Mouse (Mus musculus) frontal cortex, adult (tissue): Measurements from ENCODE around the gene Eef2.

Source experiments
- ATAC-seq: cut with Nextera tagmentation; 2 replicates; pipeline ENCODE4 v1.9.2; 2017; ENCODE audit warnings: mild to moderate bottlenecking, moderate library complexity, mixed read lengths; ENCODE audit not compliant: low TSS enrichment

Gene Eef2

DNA sequence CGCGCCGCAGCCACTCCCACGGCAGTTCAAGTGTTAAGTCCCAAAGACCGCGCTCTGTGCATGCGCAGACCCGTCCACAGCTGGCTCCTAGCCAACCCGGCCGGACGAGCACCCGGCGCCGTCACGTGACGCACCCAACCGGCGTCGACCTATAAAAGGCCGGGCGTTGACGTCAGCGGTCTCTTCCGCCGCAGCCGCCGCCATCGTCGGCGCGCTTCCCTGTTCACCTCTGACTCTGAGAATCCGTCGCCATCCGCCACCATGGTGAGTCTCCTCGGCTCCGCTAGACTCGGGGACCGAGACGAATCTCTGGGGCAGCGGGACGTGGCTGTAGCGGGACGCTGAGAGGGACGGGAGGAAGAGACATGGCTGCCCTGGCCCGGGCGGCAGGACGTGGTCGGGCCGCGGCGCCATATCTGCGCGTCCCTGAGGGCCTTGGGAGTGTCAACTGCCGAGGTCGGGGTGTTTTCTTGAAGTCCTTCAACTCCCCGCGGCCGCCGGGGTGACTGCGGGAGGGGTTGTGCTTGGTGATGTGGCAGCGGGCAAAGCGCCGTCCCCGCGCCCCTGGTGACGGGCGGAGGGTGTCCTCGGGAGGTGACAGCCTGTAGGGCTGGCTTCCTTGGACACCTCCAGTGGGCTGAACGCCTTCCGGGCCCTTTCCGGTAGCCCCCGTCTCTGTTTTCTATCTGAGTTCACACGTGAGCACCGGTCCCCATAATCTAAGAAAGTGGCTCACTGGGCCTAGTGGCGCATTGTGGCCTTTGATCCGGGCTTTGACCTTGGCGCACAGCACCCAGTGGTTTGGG is at the start of gene Eef2:
Eef2 (plus strand) TSS at position 166 of the 806 bp plus-strand sequence.
- peak; percentile 33; the same call in 1 of the 2 replicates for ATAC-seq

DNA sequence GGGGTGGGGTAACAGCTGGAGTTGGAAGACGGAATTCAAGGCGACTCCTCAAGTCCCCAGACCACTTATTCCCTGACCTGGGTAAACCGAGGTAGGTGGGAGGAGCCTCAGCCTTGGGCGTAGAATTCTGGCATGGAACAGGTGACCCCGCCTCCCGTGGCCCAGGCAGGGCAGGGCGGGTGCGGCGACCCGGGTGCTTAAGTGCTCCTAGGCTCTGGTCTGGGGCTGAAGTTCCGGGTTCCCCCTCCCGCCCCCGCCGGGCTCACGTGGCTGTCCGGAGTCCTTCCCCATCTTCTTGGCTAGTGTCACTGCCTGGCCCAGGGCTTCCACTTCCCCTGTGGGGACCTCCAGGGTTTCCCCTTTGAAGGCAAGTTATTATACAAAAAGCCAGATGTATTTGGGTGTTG is 42.2 kb upstream of the Eef2 start:
- no peak for ATAC-seq

DNA sequence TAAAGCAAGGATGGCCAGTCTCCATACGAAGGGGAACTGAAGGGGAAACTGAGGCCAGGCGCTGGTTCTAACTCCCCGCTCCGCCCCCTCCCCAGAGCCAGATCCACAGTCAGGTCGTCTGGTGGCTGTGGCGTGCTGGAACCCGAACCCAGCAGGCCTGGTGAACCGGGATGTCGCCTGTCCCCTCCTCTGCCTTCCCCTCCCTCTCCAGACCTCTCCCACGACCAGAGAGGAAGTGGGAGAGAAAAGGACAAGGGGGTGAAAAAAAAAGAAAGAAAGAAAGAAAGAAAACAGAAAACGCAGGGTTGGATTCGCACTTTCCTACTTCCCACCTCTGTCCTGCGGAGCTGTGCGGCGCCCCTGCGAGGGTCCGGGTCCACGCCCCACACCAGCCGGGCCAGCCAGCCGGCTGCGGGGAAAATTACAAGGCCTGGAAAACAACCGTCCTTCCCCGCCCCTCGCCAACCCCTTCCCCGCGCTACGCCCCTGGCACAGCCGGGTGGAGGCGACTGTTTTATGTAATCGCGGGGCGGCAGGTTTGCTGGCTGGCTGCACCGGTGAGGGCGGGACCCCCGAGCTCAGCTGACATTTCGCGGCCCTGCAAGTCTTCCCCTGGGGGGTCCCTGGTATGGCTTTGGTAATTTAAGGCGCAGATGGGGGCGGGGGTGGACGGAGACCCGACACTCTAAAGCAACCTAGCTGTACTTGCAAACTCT is 41.3 kb upstream of the Eef2 start, which contains the start of gene Zbtb7a:
Zbtb7a (plus strand) TSS at position 255 of the 716 bp plus-strand sequence.
- no peak for ATAC-seq

DNA sequence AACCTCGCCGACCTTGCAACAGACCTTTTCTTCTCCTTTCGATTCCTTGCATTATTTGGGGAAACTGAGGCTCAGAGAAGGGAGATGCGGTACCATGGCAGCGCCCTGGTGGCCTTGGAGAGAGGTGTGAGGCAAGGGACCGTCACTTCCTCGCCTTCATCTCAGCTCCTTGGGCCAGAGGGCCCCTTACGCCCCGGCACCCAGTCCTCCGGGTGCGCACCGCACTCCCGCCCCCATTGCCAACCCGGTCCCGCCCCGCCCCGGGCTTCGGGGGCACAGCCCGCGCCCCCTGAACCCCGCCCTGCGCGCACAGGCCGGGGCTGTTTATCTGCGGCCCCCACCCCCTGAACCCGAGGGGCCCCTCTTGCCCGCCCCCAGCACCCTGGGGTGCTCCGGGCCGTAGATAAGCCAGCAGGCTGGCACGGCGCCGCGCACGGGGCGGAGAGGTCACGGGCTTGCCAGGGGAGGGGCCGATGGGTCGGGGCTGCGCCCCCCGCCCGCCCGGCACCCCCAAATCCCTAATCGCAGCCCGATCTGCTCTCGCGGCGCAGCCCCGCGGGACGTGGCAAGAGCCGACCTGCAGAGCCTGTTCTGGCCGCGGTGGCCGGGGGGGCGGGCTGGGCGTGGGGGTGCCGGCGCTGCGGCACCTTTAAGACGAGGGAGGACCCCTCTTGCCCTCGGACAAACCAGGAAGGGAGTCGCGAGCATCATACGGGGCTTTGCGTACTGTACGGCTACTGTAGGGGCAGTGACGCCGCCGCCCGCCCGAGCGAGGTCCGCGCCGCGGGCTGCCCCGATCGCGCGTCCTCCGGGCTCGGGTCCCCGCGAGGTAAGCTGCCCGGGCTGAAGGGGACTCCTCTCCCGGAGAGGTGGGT is 40.4 kb upstream of the Eef2 start:
- peak; percentile 27; the same call in 1 of the 2 replicates for ATAC-seq

DNA sequence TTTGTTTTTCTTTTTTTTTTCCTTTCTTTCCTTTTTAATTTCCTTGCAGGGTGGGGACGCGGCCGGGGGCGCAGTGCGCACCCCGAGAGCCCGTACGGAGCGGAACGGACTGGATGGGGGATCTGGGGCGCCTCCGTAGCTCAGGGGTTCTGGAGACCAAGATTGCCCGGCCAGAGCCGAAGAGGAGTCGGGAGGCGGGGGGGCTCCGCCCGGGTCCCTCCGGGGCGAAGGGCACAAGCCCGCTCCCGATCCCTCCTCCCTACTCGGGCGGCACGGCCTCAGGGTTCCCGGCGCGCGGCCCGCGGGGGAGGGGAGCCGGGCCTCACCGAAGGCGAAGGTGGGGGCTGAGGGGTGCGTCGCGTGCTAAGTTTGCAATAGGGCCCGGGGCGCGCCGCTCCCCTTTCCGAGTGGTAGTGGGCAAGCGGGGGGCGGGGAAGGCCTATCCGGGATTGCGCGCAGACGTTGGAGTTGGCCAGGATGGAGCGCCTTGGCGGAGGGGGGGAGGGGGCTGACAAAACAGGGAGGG is 39.7 kb upstream of the Eef2 start:
- ATAC-seq, result peak; percentile 8; the same call in 1 of the 2 replicates

DNA sequence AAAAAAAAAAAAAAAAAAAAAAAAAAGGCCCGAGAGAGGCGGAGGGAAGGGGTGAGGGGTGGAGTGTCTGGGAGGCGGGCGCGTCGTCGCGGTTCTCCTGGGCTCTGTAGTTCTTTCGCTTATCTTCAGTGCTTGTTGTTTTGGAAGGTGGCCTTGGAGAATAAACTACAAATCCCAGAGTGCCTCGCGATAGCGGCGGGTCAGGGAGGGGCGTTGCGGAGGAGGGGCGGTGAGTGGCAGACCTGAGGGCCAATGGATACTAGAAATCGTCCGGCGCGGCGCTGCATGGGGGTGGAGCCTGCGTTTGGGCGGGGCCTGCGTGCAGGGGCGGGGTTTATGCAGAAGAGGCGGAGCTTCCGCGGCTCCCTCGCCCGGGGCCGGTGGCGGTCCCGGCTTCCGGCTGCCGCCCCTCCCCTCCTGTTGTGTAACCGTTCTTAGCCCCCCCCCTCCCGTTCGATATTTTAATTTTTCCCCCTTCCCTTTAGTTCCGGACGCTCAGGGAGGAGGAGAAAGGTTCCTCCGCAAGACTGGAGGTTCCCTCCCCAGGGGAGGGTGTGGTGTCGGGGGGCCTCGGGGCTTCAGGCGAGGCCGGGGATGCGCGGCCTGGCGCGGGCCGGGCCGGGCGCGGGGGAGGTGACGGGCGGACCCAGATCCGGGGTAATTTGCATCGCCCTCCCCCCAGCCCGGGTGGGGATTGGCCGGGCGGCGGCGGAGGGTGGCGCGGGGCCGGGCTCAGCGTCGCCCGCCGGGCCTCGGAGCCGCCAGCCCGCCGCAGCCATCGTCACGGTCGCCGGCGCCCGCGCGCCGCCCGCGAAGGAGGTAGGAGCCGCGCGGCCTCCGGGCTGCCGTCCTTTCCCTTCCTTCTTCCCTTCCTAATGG is 38.9 kb upstream of the Eef2 start:
- ATAC-seq, result peak; percentile 76

DNA sequence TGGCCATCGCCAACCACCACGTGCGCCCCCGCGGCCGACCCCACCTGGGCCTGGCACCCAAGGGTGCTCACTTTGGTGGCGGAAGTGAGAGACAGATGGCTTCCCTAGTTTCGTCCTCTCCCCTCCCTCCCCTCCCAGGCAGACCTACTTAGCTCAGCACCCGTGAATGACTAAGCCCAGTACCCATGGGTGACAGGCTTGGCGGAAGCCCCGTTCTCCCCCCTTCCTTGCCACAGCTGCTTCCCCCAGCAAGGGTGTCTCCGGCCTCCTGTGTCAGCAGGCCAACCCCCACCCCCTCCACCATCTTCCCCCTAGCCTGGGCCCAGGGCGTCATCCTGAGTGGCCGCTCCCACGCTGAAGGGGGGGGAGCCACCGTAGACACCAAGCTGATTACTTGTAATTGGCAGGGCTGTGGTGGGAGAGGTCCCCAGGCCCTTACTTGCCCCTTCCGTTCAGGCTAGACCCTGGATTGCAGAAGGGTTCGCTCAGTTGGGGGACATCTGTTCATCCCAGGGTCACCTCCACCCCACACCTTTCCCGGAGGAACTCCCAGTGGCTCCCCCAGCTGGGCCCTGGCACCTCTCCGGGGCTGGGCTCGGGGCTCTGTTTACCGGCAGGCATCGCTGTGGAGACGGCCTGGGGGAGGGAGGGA is 38.2 kb upstream of the Eef2 start:
- 0 out of 2 replicates have a peak, but pooled peaks have one; percentile 0 for ATAC-seq

DNA sequence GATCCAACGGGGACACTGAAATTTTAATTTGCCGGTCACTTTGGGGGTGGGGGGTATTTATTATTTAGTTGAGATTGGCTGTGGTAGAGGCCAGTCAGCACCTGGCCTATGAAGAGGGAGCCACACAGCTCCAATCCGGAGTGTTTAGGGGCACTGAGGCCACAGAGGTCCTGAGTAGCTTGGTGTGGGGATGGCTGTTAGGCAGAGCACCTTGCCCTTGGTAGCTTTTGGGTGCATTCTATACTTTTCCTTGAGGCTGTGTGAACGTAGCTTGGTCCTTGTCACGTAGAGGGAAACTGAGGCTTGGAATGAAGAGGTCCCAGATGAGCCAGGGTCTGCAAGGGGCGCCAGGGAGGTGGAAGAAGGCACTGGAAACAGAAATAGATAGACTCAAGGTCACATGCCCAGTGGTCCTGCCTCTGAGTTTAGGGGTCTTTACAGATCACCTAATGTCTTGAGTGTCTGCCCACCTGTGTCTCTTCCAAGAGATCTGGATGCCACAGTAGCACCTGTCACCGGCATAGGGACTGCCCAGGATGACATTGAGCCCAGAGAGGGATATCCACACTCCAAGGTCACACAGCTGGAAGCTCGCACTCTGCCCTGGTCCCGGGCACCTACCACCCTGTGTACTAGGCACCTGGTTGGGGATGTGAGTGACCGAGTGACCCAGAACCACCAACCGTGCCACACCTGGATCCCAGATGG is 37.5 kb upstream of the Eef2 start:
- ATAC-seq, result no peak

DNA sequence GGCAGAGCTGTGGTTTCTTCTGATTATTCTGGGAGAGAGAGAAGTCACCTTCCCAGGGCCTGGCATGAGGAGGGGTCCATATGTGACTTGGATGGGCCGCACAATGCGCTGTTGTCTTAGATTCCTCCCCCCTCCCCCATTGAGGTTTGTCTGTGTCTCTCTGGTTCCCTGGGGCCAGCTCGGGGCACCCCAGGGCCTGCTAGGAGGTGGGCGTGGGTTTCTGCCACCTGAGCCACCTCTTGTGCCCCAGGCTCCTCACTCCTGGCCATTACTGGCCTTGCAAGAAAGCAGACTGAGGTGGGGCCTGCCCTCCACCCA is 36.9 kb upstream of the Eef2 start:
- no peak for ATAC-seq

DNA sequence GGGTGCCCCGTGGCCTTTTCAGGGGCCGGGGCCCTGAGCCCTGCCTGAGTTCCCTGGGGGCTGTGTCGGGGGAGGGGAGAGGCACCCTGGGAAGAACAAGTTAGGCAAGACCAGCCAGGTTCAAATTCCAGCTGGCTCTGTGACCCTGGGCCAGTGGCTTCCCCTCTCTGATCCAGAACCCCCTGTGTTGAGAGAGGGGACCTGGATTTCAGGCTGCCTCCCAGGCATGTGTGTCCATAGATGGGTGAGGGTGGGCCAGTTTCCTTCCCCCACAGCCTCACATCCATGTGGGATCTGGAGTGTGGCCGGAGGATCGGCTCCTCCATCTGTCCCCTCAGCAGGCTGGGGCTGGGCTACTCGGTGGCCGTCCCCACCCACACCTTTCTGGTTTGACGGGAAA is 36.4 kb upstream of the Eef2 start:
- ATAC-seq, result no peak

DNA sequence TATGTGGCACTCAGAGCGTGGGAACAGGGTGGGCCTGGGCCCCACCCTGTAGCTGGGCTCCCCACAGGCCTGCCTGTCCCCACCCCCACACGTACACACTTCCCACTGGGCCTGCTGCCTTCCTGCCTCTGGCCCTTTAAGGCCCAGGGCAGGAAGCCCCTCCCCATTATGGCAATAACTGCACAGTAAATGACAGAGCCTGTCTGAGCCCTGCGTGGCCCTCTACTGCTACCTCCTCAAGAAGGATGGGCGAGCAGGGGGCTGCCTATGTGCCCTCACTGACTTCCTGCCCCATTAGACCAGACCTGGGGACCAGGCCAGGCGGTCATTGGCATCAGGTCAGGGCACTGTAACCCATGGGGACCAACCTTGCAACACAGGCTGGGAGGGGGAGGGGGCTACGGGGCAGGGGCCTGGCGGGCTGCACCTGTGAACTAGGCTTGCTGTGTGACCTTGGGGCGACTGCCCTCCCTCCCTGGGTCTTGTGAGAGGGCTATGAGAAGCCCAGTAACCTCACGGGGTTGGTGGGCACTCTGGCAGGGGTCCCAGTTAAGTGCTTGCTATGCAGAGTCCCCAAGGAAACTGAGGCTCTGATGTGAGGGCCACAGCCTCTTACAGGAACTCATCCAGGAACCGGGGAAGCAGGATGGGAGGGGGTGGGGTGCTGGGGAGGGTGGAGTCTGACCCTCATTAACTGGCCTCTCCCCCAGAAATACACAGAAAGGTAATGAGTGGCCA is 35.5 kb upstream of the Eef2 start:
- ATAC-seq, result no peak

DNA sequence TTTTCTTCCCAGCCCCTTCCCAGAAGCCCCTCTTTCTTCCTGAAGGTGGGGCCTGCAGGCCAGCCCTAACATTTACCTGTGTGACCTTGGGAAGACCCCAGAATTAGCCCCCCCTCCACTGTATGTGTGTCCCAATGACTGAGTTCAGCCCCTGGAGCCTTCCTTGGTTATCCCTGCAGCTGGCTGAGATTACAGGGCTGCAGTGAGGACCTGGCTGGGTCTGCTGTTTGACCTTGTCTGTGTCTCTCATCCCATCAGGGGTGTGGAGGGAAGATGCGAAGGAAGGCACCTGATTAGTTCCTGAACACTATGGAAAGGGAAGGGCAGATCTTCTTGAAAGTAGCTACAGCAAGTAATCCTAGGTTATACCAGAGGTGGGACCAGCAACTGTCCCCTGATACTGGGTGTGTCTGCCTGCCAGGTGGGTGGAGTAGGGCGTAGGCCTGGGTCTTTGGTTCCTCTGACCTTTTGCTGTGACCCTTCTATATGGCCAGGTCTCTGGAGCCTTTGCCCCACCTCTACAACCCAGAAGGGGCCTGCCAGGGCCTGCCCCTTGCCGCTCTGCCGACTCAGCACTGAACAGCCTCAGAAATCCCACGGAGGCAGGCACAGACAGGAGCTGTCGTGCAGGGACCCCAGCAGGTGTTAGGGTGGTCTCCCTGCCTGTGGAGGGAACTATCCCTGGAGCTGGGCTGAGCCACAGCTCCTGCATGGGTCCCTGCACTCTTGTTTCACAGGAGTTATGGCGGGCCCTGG is 34.8 kb upstream of the Eef2 start:
- no peak for ATAC-seq

DNA sequence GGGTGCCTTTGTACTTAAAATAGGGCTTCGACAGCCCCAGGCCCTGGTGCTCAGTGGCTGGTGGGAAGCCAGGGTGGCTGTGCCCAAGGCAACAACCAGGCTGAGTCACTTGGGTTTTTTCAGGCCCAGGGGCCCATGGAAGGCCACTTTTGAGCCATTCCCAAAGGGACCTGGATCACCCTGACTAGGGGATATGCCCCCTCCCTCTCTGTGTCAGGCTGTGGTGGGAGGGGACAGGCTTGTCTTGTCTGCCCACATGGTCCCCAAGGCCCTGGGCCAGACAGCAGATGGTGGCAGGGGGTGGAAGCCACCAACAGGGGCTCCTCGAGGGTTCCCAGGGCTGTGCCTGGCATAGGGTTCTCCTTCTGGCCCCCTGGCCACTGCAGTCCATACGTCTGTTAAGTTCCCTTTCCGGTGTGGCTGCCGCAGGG is 33.9 kb upstream of the Eef2 start:
- no peak for ATAC-seq

DNA sequence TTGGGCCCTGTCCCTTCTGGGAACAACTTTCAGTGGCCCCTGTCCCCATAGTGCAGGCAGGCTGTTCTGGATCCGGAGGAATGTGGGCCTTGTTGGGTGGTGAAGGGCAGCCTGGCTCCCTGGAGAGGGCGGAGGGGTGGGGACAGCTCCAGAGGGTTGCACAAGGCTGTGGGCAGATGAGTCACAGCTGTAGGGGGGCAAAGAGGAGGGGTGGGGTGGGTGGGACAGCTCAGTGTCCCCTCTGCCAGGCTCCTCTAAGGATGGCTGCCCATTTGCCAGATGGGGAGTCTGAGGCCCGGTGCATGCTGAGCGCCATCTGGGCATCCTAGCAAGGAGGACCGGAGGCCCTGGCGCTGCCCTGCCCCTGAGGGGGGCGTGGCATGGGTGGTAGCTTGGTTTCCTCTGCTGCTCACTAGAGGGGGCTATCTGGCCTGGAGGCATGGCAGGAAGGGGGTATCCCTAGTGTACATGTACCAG is 33.2 kb upstream of the Eef2 start:
- ATAC-seq, result no peak

DNA sequence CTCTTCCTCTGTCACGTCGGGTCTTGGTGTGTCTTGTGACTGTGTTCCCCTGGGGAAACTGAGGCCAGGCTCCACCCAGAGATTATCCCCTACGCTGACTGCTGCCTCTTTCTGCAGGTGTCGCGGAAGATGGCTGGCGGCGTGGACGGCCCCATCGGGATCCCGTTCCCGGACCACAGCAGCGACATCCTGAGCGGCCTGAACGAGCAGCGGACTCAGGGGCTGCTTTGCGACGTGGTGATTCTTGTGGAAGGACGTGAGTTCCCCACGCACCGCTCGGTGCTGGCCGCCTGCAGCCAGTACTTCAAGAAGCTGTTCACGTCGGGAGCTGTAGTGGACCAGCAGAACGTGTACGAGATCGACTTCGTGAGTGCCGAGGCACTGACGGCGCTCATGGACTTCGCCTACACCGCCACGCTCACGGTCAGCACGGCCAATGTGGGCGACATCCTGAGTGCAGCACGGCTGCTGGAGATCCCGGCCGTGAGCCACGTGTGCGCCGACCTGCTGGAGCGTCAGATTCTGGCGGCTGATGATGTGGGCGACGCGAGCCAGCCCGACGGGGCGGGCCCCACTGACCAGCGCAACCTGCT is 32.5 kb upstream of the Eef2 start:
- ATAC-seq, result no peak

DNA sequence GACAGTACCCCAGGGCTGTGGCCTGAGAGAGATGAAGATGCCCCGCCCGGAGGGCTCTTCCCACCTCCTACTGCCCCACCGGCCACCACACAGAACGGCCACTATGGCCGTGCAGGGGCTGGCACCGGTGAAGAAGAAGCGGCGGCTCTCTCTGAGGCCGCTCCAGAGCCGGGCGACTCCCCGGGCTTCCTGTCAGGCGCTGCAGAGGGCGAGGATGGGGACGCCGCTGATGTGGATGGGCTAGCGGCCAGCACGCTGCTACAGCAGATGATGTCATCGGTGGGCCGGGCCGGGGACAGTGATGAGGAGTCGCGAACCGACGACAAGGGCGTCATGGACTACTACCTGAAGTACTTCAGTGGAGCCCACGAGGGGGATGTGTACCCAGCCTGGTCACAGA is 31.8 kb upstream of the Eef2 start:
- no peak for ATAC-seq

DNA sequence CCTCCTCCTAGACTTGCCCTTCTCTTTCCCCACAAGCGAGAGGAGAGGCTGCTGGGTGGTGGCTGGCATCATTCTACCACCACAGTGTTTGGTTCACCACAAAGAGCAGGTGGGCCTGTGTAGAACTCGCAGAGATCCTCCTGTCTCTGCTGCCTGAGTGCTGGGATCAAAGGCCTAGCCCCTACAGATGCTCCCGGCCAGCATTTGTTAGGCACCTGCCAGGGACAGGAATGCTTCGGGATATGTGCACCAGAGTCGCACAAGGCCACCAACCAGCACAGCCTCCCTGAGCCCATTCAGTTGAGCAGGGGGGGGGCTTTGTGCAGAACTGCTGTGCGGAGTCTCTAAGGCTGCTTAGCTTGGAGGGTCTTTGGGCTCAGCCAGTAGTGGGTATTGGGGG is 31.1 kb upstream of the Eef2 start:
- ATAC-seq, result no peak

DNA sequence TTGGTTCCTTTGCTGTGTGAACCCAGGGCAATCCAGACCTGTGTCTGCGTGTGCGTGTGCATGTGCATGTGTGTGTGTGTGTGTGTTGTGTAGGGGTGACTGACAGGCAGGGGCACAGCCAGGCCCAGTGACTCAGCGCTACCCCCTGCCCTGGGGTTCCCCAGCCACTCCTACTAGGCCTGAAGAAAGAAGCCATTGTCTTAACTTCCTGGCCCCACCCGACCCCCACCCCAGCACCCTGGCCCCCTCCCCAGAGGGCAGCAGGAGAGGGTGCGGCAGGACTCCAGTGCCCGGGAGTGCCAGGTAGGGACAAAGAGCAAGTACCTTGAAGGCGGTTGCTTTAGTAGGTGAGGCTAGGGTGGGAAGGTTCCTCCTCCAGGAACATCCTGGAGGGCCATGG is 30.7 kb upstream of the Eef2 start:
- ATAC-seq, result no peak
